8 mouse cellular contexts compared by ENCODE assay signal in genomic region chr7:99248906-99249581, GRCm38 (mm10). TPM values are rescaled to one million over a fixed set of nuclear protein-coding genes. Genes with fewer than 3 reads are reported as not detected.
DNase-seq lines count a peak whose midpoint lies in the region; ATAC-seq and TF ChIP-seq lines count a peak whose summit lies in the region.

No protein-coding gene starts in this region.

- no peak for TF ChIP-seq EP300 in heart, postnatal 0 days (IDR thresholded peaks at IDR 0.05; ENCODE audit: low read depth)

- H3K9me3 ChIP-seq in heart, postnatal 0 days (replicated peaks; ENCODE audit: control insufficient read depth, low read length): no peaks in the 10 kb centered on the region
- H3K9me3 ChIP-seq in hindbrain, embryonic 13.5 days: no peaks in the 10 kb centered on the region
- H3K9me3 ChIP-seq in midbrain, embryonic 10.5 days (replicated peaks): no peaks in the 10 kb centered on the region

- H3K4me2 ChIP-seq in heart, postnatal 0 days (ENCODE audit: low read depth, low read length): peak overlapping the region; percentile 59
- H3K4me2 ChIP-seq in hindbrain, embryonic 13.5 days: peak overlapping the region; percentile 69

- H3K27ac ChIP-seq in heart, postnatal 0 days (ENCODE audit: low read depth): no peak overlapping the region
- no peak overlapping the region for H3K27ac ChIP-seq in brown adipose tissue, adult 24 weeks (replicated peaks; ENCODE audit: low read depth, low read length)
- no peak overlapping the region for H3K27ac ChIP-seq in hindbrain, embryonic 13.5 days
- peak overlapping the region; percentile 76 for H3K27ac ChIP-seq in midbrain, embryonic 10.5 days (replicated peaks)

- no peak for TF ChIP-seq CTCF in heart, postnatal 0 days (IDR thresholded peaks at IDR 0.05; ENCODE audit: low read depth)

- no peak for DNase-seq in heart, postnatal 0 days (ENCODE audit: low spot score)
- no peak for DNase-seq in heart, adult 9 months (ENCODE audit: low spot score in 2 of 2)
- DNase-seq in midbrain, embryonic 10.5 days (ENCODE audit: low spot score): peak; percentile 47
- no peak for DNase-seq in urinary bladder, adult 2 months (ENCODE audit: low spot score)
- DNase-seq in gastrocnemius, postnatal 36 days: no peak
- DNase-seq in lung, postnatal 4 days: no peak

- intact Hi-C loops in gastrocnemius, postnatal 36 days (cut with DNase I): loop anchor here (2.0 kb wide), 1 partner anchor 140 kb away; no protein-coding TSS in a partner anchor

- WGBS in heart, postnatal 0 days: 5% methylated on average over 39 of the region's 44 CpGs
- 1% methylated on average over 37 of the region's 44 CpGs for WGBS in hindbrain, embryonic 13.5 days
- under 1% methylated on average over 44 of the region's 44 CpGs for WGBS in midbrain, embryonic 10.5 days

- no peak overlapping the region; the same call in 1 of the 2 replicates for H3K9ac ChIP-seq in heart, postnatal 0 days (replicated peaks; ENCODE audit: low read depth, low read length)
- H3K9ac ChIP-seq in hindbrain, embryonic 13.5 days: peak overlapping the region; percentile 60

- peak; percentile 20; the same call in 1 of the 2 replicates for ATAC-seq in heart, postnatal 0 days (ENCODE audit: insufficient read depth, low read depth)
- ATAC-seq in hindbrain, embryonic 13.5 days (ENCODE audit: low FRiP score): 0 out of 2 replicates have a peak, but pooled peaks have one; percentile 44

- H3K4me1 ChIP-seq in heart, postnatal 0 days (ENCODE audit: control insufficient read depth, insufficient read depth): no peaks in the 10 kb centered on the region
- H3K4me1 ChIP-seq in brown adipose tissue, adult 24 weeks (ENCODE audit: control insufficient read depth, insufficient read depth, insufficient read length, low read length): no peaks in the 10 kb centered on the region
- H3K4me1 ChIP-seq in hindbrain, embryonic 13.5 days (replicated peaks): peaks cover 7% of the 10 kb centered on the region; the same call in 1 of the 2 replicates
- H3K4me1 ChIP-seq in midbrain, embryonic 10.5 days: peaks cover 20% of the 10 kb centered on the region

- peaks cover 10% of the 10 kb centered on the region; the same call in 1 of the 2 replicates for H3K27me3 ChIP-seq in heart, postnatal 0 days (ENCODE audit: control insufficient read depth, insufficient read depth, low read length)
- peaks cover 20% of the 10 kb centered on the region for H3K27me3 ChIP-seq in hindbrain, embryonic 13.5 days
- H3K27me3 ChIP-seq in midbrain, embryonic 10.5 days (ENCODE audit: low read depth, poor library complexity, severe bottlenecking): peaks cover 40% of the 10 kb centered on the region

- no peaks in the 10 kb centered on the region for H3K36me3 ChIP-seq in heart, postnatal 0 days (replicated peaks; ENCODE audit: control insufficient read depth, insufficient read depth, low read length)
- H3K36me3 ChIP-seq in hindbrain, embryonic 13.5 days: no peaks in the 10 kb centered on the region
- no peaks in the 10 kb centered on the region for H3K36me3 ChIP-seq in midbrain, embryonic 10.5 days

- H3K4me3 ChIP-seq in heart, postnatal 0 days (ENCODE audit: low read depth, low read length): peak overlapping the region; percentile 37
- peak overlapping the region; percentile 38 for H3K4me3 ChIP-seq in brown adipose tissue, adult 24 weeks (ENCODE audit: insufficient read depth, low read depth, low read length)
- H3K4me3 ChIP-seq in hindbrain, embryonic 13.5 days: peak overlapping the region; percentile 43
- peak overlapping the region; percentile 62 for H3K4me3 ChIP-seq in midbrain, embryonic 10.5 days

RNA-seq across cellular contexts. Expression of gene Mogat2, which starts 10.6 kb away (rescaled TPM):
- not detected in 2 replicates for total RNA-seq in heart, postnatal 0 days (2014; rRNA removed; ENCODE audit: low replicate concordance)
- polyA plus RNA-seq in heart, postnatal 0 days (2015; fragmentation: Nextera tagmentation; extraction: Ambion mirVana): 0.25 and 0.40 TPM in 2 replicates
- 0.59 and 1.3 TPM in 2 replicates for polyA plus RNA-seq in brown adipose tissue, adult 24 weeks (2012; ENCODE audit: insufficient read depth, insufficient read length, missing spikeins)
- polyA plus RNA-seq in hindbrain, embryonic 13.5 days (2015; fragmentation: Nextera tagmentation; extraction: Ambion mirVana): 3.1 TPM in 2 replicates
- polyA plus RNA-seq in midbrain, embryonic 10.5 days (2016; fragmentation: Nextera tagmentation; extraction: Ambion mirVana): 18.5 and 30.3 TPM in 2 replicates
- polyA plus RNA-seq in urinary bladder, adult 2 months (2012; rRNA removed): 1.0 and 1.3 TPM in 2 replicates
- total RNA-seq in gastrocnemius, postnatal 36 days (2021): not detected

RNA-seq across cellular contexts. Expression of gene Map6, which starts 18.2 kb away (rescaled TPM):
- total RNA-seq in heart, postnatal 0 days (2014; rRNA removed; ENCODE audit: low replicate concordance): 1.5 and 3.7 TPM in 2 replicates
- 1.8 and 2.5 TPM in 2 replicates for polyA plus RNA-seq in heart, postnatal 0 days (2015; fragmentation: Nextera tagmentation; extraction: Ambion mirVana)
- 9.4 and 18.8 TPM in 2 replicates for polyA plus RNA-seq in brown adipose tissue, adult 24 weeks (2012; ENCODE audit: insufficient read depth, insufficient read length, missing spikeins)
- polyA plus RNA-seq in hindbrain, embryonic 13.5 days (2015; fragmentation: Nextera tagmentation; extraction: Ambion mirVana): 104 and 106 TPM in 2 replicates
- polyA plus RNA-seq in midbrain, embryonic 10.5 days (2016; fragmentation: Nextera tagmentation; extraction: Ambion mirVana): 27.9 and 39.5 TPM in 2 replicates
- polyA plus RNA-seq in urinary bladder, adult 2 months (2012; rRNA removed): 13.1 and 16.0 TPM in 2 replicates
- total RNA-seq in gastrocnemius, postnatal 36 days (2021): 1 to 10 TPM; 3.1 to 3.4 TPM
